Mouse (Mus musculus): ENCODE data around the gene Hdhd3.

Gene Hdhd3

GRCm38 (mm10) chr4:62513998-62514506, 10.8 kb upstream of the Hdhd3 start:
- no peak for DNase-seq (ENCODE audit: extremely low read depth, low read depth, low spot score)

- DNase-seq (ENCODE audit: extremely low read depth, low read depth, low spot score): no peak
Observed at GRCm38 (mm10) chr4:62509946-62510345, 6.7 kb upstream of the Hdhd3 start.

- no peak for DNase-seq (ENCODE audit: extremely low read depth, low read depth, low spot score)
Observed at GRCm38 (mm10) chr4:62508839-62509238, 5.6 kb upstream of the Hdhd3 start.

GRCm38 (mm10) chr4:62506798-62507197, 3.5 kb upstream of the Hdhd3 start:
- DNase-seq (ENCODE audit: extremely low read depth, low read depth, low spot score): no peak

GRCm38 (mm10) chr4:62505991-62506390, 2.7 kb upstream of the Hdhd3 start:
- no peak for DNase-seq (ENCODE audit: extremely low read depth, low read depth, low spot score)

GRCm38 (mm10) chr4:62502969-62503368, 298 bp downstream of the Hdhd3 start:
- no peak for DNase-seq (ENCODE audit: extremely low read depth, low read depth, low spot score)

- DNase-seq (ENCODE audit: extremely low read depth, low read depth, low spot score): no peak
Observed at GRCm38 (mm10) chr4:62501964-62502732, 1.1 kb downstream of the Hdhd3 start.

GRCm38 (mm10) chr4:62501534-62501933, 1.7 kb downstream of the Hdhd3 start:
- DNase-seq (ENCODE audit: extremely low read depth, low read depth, low spot score): no peak

GRCm38 (mm10) chr4:62500799-62501198, 2.5 kb downstream of the Hdhd3 start:
- no peak for DNase-seq (ENCODE audit: extremely low read depth, low read depth, low spot score)

GRCm38 (mm10) chr4:62496815-62497214, 6.5 kb downstream of the Hdhd3 start:
- DNase-seq (ENCODE audit: extremely low read depth, low read depth, low spot score): no peak

GRCm38 (mm10) chr4:62495946-62496345, 7.3 kb downstream of the Hdhd3 start:
- no peak for DNase-seq (ENCODE audit: extremely low read depth, low read depth, low spot score)

- no peak for DNase-seq (ENCODE audit: extremely low read depth, low read depth, low spot score)
Observed at GRCm38 (mm10) chr4:62494230-62494629, 9.0 kb downstream of the Hdhd3 start.

GRCm38 (mm10) chr4:62492682-62493081, 10.6 kb downstream of the Hdhd3 start:
- DNase-seq (ENCODE audit: extremely low read depth, low read depth, low spot score): no peak

GRCm38 (mm10) chr4:62487914-62488313, 15.4 kb downstream of the Hdhd3 start:
- no peak for DNase-seq (ENCODE audit: extremely low read depth, low read depth, low spot score)

- DNase-seq (ENCODE audit: extremely low read depth, low read depth, low spot score): no peak
Observed at GRCm38 (mm10) chr4:62487172-62487571, 16.1 kb downstream of the Hdhd3 start.

- no peak for DNase-seq (ENCODE audit: extremely low read depth, low read depth, low spot score)
Observed at GRCm38 (mm10) chr4:62486162-62486696, 17.0 kb downstream of the Hdhd3 start.

- DNase-seq (ENCODE audit: extremely low read depth, low read depth, low spot score): no peak
Observed at GRCm38 (mm10) chr4:62485450-62486161, 17.7 kb downstream of the Hdhd3 start.

- DNase-seq (ENCODE audit: extremely low read depth, low read depth, low spot score): no peak
Observed at GRCm38 (mm10) chr4:62484928-62485327, 18.3 kb downstream of the Hdhd3 start.

GRCm38 (mm10) chr4:62480709-62481605, 22.3 kb downstream of the Hdhd3 start:
- no peak for DNase-seq (ENCODE audit: extremely low read depth, low read depth, low spot score)

- DNase-seq (ENCODE audit: extremely low read depth, low read depth, low spot score): no peak
Observed at GRCm38 (mm10) chr4:62479937-62480708, 23.1 kb downstream of the Hdhd3 start, which contains the start of gene Bspry. Gene Bspry, plus strand, starts transcription at chr4:62480053.

Measured in fat pad, adult 2 months (tissue).